Mouse (Mus musculus) MEL (cell line): ENCODE measurements at regions not wholly inside any gene's neighbourhood (a gene's known extent, or its start where the extent isn't known, plus 50 kb on each side); places are given as distances from the start of the nearest gene placed in this dataset.

Experiments
- DNase-seq: peaks from one replicate; pipeline ENCODE4 v3.0.0; 2011; ENCODE audit warnings: low read depth, low spot score
- H3K27ac ChIP-seq: 2 replicates; pipeline ENCODE4 v1.5.1; 2012; ENCODE audit warnings: low read depth, mild to moderate bottlenecking, control low read depth, low read length, moderate library complexity; ENCODE audit not compliant: control insufficient read depth
- H3K27me3 ChIP-seq, 2 experiments: fragments of 150-350 bp in 1 of 2; sonication (generic) in 1 of 2; 2 replicates each; pipeline ENCODE4 v1.6.1; 2012; ENCODE audit warnings: low read length in 2 of 2, mild to moderate bottlenecking in 2 of 2, improper control_type of control experiment in 1 of 2, moderate library complexity in 1 of 2; ENCODE audit not compliant: insufficient read depth in 2 of 2, control insufficient read depth in 1 of 2
- H3K36me3 ChIP-seq, 2 experiments: 2 replicates each; pipeline ENCODE4 v1.6.1; 2012 to 2014; ENCODE audit warnings: low read length in 2 of 2, improper control_type of control experiment in 1 of 2, inconsistent platforms in 1 of 2, mild to moderate bottlenecking in 1 of 2; ENCODE audit not compliant: insufficient read depth in 2 of 2, control insufficient read depth in 1 of 2
- H3K4me1 ChIP-seq, 2 experiments: fragments of 150-350 bp in 1 of 2; sonication (generic) in 1 of 2; 2 replicates each; pipeline ENCODE4 v1.6.1; 2012; ENCODE audit warnings: low read length in 2 of 2, improper control_type of control experiment in 1 of 2, mild to moderate bottlenecking in 1 of 2; ENCODE audit not compliant: insufficient read depth in 2 of 2, control insufficient read depth in 1 of 2
- H3K4me3 ChIP-seq, 2 experiments: fragments of 150-350 bp in 1 of 2; sonication (generic) in 1 of 2; 2 replicates each; pipeline ENCODE4 v1.5.1; 2012; ENCODE audit warnings: low read depth in 2 of 2, low read length in 2 of 2, mild to moderate bottlenecking in 2 of 2, moderate library complexity in 2 of 2, control low read depth in 1 of 2, improper control_type of control experiment in 1 of 2; ENCODE audit not compliant: control insufficient read depth in 1 of 2, insufficient read depth in 1 of 2
- H3K79me2 ChIP-seq: 2 replicates; pipeline ENCODE4 v1.6.1; 2012; ENCODE audit warnings: mild to moderate bottlenecking, low read length, moderate library complexity; ENCODE audit not compliant: control insufficient read depth, poor library complexity, insufficient read depth
- H3K9ac ChIP-seq: 2 replicates; pipeline ENCODE4 v1.6.1; 2012; ENCODE audit warnings: low read depth, mild to moderate bottlenecking, control low read depth, low read length, moderate library complexity; ENCODE audit not compliant: control insufficient read depth, poor library complexity, severe bottlenecking
- H3K9me3 ChIP-seq: fragments of 150-350 bp; sonication (generic); replicated peaks from 2 replicates; pipeline ENCODE4 v1.6.1; 2012; ENCODE audit warnings: mild to moderate bottlenecking, low read length, improper control_type of control experiment, moderate library complexity; ENCODE audit not compliant: insufficient read depth
- BHLHE40 ChIP-seq: IDR thresholded peaks from 2 replicates; pipeline ENCODE4 v1.6.1; 2012; ENCODE audit warnings: low read depth, mild to moderate bottlenecking, inconsistent platforms, low read length, improper control_type of control experiment, borderline replicate concordance
- CHD1 ChIP-seq: IDR thresholded peaks from 2 replicates; pipeline ENCODE4 v1.6.1; 2012; ENCODE audit warnings: low read depth, mild to moderate bottlenecking, inconsistent platforms, low read length, improper control_type of control experiment
- CHD2 ChIP-seq: IDR thresholded peaks from 2 replicates; pipeline ENCODE4 v1.6.1; 2011; ENCODE audit warnings: low read length, improper control_type of control experiment
- CTCF ChIP-seq, 3 experiments: IDR thresholded peaks in 2 of 3; conservative IDR thresholded peaks in 1 of 3; 2 replicates each; pipeline ENCODE4 v1.5.1; 2011 to 2012; ENCODE audit warnings: low read length in 3 of 3, low read depth in 2 of 3, mild to moderate bottlenecking in 2 of 3, improper control_type of control experiment in 1 of 3, inconsistent platforms in 1 of 3, mixed read lengths in 1 of 3, moderate library complexity in 1 of 3; ENCODE audit not compliant: control insufficient read depth in 1 of 3, insufficient read depth in 1 of 3, poor library complexity in 1 of 3, severe bottlenecking in 1 of 3
- E2F4 ChIP-seq: IDR thresholded peaks from 2 replicates; pipeline ENCODE4 v1.6.1; 2011; ENCODE audit warnings: low read depth, low read length, improper control_type of control experiment, borderline replicate concordance
- ELF1 ChIP-seq: IDR thresholded peaks from 2 replicates; pipeline ENCODE4 v1.6.1; 2014; ENCODE audit warnings: low read depth, mild to moderate bottlenecking, inconsistent platforms, low read length, improper control_type of control experiment, moderate library complexity
- EP300 ChIP-seq, 2 experiments: IDR thresholded peaks; 2 replicates each; pipeline ENCODE4 v1.6.1; 2011; ENCODE audit warnings: improper control_type of control experiment in 2 of 2, low read length in 2 of 2, low read depth in 1 of 2, mild to moderate bottlenecking in 1 of 2
- GABPA ChIP-seq: IDR thresholded peaks from 2 replicates; pipeline ENCODE4 v1.6.1; 2012; ENCODE audit warnings: low read depth, mild to moderate bottlenecking, inconsistent platforms, low read length, improper control_type of control experiment, moderate library complexity
- GATA1 ChIP-seq: IDR thresholded peaks from 2 replicates; pipeline ENCODE4 v1.6.1; 2011; ENCODE audit warnings: low read depth, low read length, improper control_type of control experiment
- HCFC1 ChIP-seq: IDR thresholded peaks from 2 replicates; pipeline ENCODE4 v1.6.1; 2012; ENCODE audit warnings: low read depth, mild to moderate bottlenecking, inconsistent platforms, low read length, improper control_type of control experiment, moderate library complexity
- MAX ChIP-seq: IDR thresholded peaks from 2 replicates; pipeline ENCODE4 v1.6.1; 2011; ENCODE audit warnings: low read length, improper control_type of control experiment
- MAZ ChIP-seq: IDR thresholded peaks from 2 replicates; pipeline ENCODE4 v1.6.1; 2012; ENCODE audit warnings: low read depth, mild to moderate bottlenecking, inconsistent platforms, low read length, improper control_type of control experiment
- NRF1 ChIP-seq: IDR thresholded peaks from 2 replicates; pipeline ENCODE4 v1.6.1; 2014; ENCODE audit warnings: low read depth, mild to moderate bottlenecking, inconsistent platforms, low read length, improper control_type of control experiment, moderate library complexity; ENCODE audit not compliant: poor library complexity, insufficient read depth, severe bottlenecking
- POLR2AphosphoS2 ChIP-seq: IDR thresholded peaks from 2 replicates; pipeline ENCODE4 v1.6.1; 2011; ENCODE audit warnings: low read length, improper control_type of control experiment
- POLR2AphosphoS5 ChIP-seq: IDR thresholded peaks from 2 replicates; pipeline ENCODE4 v1.6.1; 2012; ENCODE audit warnings: low read depth, borderline replicate concordance, mild to moderate bottlenecking, inconsistent platforms, low read length, moderate library complexity, mixed read lengths
- RAD21 ChIP-seq: IDR thresholded peaks from 2 replicates; pipeline ENCODE4 v1.6.1; 2011; ENCODE audit warnings: mild to moderate bottlenecking, low read depth, low read length, improper control_type of control experiment
- RCOR1 ChIP-seq: IDR thresholded peaks from 2 replicates; pipeline ENCODE4 v1.6.1; 2012; ENCODE audit warnings: low read depth, mild to moderate bottlenecking, inconsistent platforms, low read length, improper control_type of control experiment
- SIN3A ChIP-seq: IDR thresholded peaks from 2 replicates; pipeline ENCODE4 v1.6.1; 2012; ENCODE audit warnings: low read length, improper control_type of control experiment, inconsistent platforms
- SMC3 ChIP-seq: IDR thresholded peaks from 2 replicates; pipeline ENCODE4 v1.6.1; 2011; ENCODE audit warnings: low read depth, low read length, improper control_type of control experiment
- TAL1 ChIP-seq: IDR thresholded peaks from 2 replicates; pipeline ENCODE4 v1.6.1; 2012; ENCODE audit warnings: mild to moderate bottlenecking, inconsistent platforms, low read length, moderate library complexity, mixed read lengths
- TCF12 ChIP-seq: IDR thresholded peaks from 2 replicates; pipeline ENCODE4 v1.6.1; 2014; ENCODE audit warnings: low read depth, mild to moderate bottlenecking, inconsistent platforms, low read length, improper control_type of control experiment, moderate library complexity
- UBTF ChIP-seq: IDR thresholded peaks from 2 replicates; pipeline ENCODE4 v1.6.1; 2012; ENCODE audit warnings: low read depth, mild to moderate bottlenecking, inconsistent platforms, low read length, improper control_type of control experiment, moderate library complexity, borderline replicate concordance; ENCODE audit not compliant: insufficient read depth
- USF1 ChIP-seq: IDR thresholded peaks from 2 replicates; pipeline ENCODE4 v1.6.1; 2014; ENCODE audit warnings: low read depth, mild to moderate bottlenecking, inconsistent platforms, low read length, improper control_type of control experiment, moderate library complexity
- USF2 ChIP-seq, 2 experiments: IDR thresholded peaks; 2 replicates each; pipeline ENCODE4 v1.6.1; 2011 to 2012; ENCODE audit warnings: improper control_type of control experiment in 2 of 2, low read length in 2 of 2, borderline replicate concordance in 1 of 2, inconsistent platforms in 1 of 2, low read depth in 1 of 2, mild to moderate bottlenecking in 1 of 2; ENCODE audit not compliant: insufficient read depth in 1 of 2
- ZC3H11A ChIP-seq: IDR thresholded peaks from 2 replicates; pipeline ENCODE4 v1.6.1; 2012; ENCODE audit warnings: low read depth, mild to moderate bottlenecking, inconsistent platforms, low read length, improper control_type of control experiment
- ZMIZ1 ChIP-seq: IDR thresholded peaks from 2 replicates; pipeline ENCODE4 v1.6.1; 2012; ENCODE audit warnings: low read depth, mild to moderate bottlenecking, inconsistent platforms, low read length, improper control_type of control experiment, moderate library complexity
- ZNF384 ChIP-seq: IDR thresholded peaks from 2 replicates; pipeline ENCODE4 v1.6.1; 2012; ENCODE audit warnings: low read depth, mild to moderate bottlenecking, inconsistent platforms, low read length, improper control_type of control experiment

- Histone ChIP-seq H3K27ac (no peak overlapping the region), H3K79me2 (no peaks in the 10 kb centered on the region), H3K36me3 (no peaks in the 10 kb centered on the region), H3K4me1 (no peaks in the 10 kb centered on the region), H3K9ac (no peak overlapping the region), H3K4me3 (no peak overlapping the region), H3K9me3 (no peaks in the 10 kb centered on the region), H3K27me3 (no peaks in the 10 kb centered on the region)
- no peak for TF ChIP-seq ZC3H11A
- no peak for TF ChIP-seq SMC3
- TF ChIP-seq ELF1, result no peak
- no peak for TF ChIP-seq POLR2AphosphoS5
- TF ChIP-seq ZMIZ1, result no peak
- no peak for DNase-seq
Observed at GRCm38 (mm10) chr7:37204800-37205199, 506.9 kb downstream of the Tshz3 start.

DNA sequence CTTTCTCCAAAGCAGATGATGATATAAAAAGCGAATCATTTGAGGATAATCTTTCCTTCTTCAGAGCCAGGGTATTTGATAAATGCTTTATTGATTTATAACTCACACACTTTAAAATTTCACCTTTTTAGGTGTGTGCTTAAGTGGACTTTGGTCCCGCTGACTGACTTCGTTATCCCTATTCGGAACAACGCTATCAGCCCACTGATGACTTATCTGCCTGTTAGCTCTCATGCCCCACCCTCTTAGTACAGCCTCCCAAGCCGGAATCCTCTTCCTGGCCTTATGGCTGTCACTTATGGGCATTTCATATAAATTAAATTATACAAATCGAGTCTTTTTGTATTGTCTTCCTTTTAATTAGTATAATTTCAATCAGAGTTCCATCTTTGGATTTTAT, 510.4 kb downstream of the Tshz3 start:
- Histone ChIP-seq H3K4me1 (no peaks in the 10 kb centered on the region), H3K79me2 (no peaks in the 10 kb centered on the region), H3K9me3 (no peaks in the 10 kb centered on the region), H3K27ac (no peak overlapping the region), H3K9ac (no peak overlapping the region), H3K27me3 (no peaks in the 10 kb centered on the region), H3K4me3 (no peak overlapping the region), H3K36me3 (no peaks in the 10 kb centered on the region)
- no peak for DNase-seq
- no peak for TF ChIP-seq CHD2
- TF ChIP-seq SIN3A, result no peak
- TF ChIP-seq CTCF (IDR thresholded peaks at IDR 0.05 in 2 of 3, conservative IDR thresholded peaks at IDR 0.05 in 1 of 3; ENCODE audit: control insufficient read depth in 1 of 3, insufficient read depth in 1 of 3, low read depth in 2 of 3, low read length in 3 of 3, poor library complexity in 1 of 3, severe bottlenecking in 1 of 3), result no peak
- TF ChIP-seq POLR2AphosphoS2, result no peak
- no peak for TF ChIP-seq SMC3
- no peak for TF ChIP-seq MAZ
- TF ChIP-seq RCOR1, result no peak
- no peak for TF ChIP-seq MAX
- no peak for TF ChIP-seq GABPA
- TF ChIP-seq ZC3H11A, result no peak
- TF ChIP-seq HCFC1, result no peak
- no peak for TF ChIP-seq GATA1
- TF ChIP-seq ZNF384, result no peak
- no peak for TF ChIP-seq TAL1

DNA sequence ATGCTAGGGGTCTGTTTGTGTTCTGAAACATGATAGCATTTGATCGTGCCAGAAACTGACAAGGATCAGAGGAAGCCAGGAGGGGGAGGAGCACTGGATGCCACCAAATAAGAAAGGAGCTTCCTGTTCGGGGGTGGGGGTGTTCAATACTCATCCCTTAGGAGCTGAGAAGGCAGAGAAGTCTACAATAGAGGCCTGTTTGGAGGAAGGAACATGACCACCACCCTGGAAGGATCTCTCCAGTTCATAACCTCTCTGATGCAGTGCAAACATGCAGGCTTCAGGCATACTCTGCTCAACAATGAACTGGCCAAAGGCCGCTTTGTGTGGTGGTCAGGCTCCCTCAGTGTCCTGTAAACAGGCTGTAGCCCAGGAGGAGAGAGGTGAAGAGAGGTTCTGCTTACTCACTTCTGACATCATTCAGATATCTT, 515.8 kb downstream of the Tshz3 start:
- H3K9me3 ChIP-seq, result no peaks in the 10 kb centered on the region
- no peaks in the 10 kb centered on the region for H3K27me3 ChIP-seq
- H3K79me2 ChIP-seq, result no peaks in the 10 kb centered on the region
- H3K9ac ChIP-seq, result no peak overlapping the region
- DNase-seq, result no peak
- no peaks in the 10 kb centered on the region for H3K4me1 ChIP-seq
- no peaks in the 10 kb centered on the region for H3K36me3 ChIP-seq
- H3K4me3 ChIP-seq, result no peak overlapping the region
- no peak overlapping the region for H3K27ac ChIP-seq
- TF ChIP-seq UBTF (no peak), CTCF (IDR thresholded peaks at IDR 0.05 in 2 of 3, conservative IDR thresholded peaks at IDR 0.05 in 1 of 3; ENCODE audit: control insufficient read depth in 1 of 3, insufficient read depth in 1 of 3, low read depth in 2 of 3, low read length in 3 of 3, poor library complexity in 1 of 3, severe bottlenecking in 1 of 3) (no peak), ELF1 (no peak), USF1 (no peak), NRF1 (no peak), RAD21 (no peak), BHLHE40 (no peak), POLR2AphosphoS2 (no peak), TCF12 (no peak), E2F4 (no peak), EP300 (IDR thresholded peaks at IDR 0.05; ENCODE audit: low read depth in 1 of 2, low read length in 2 of 2) (no peak), USF2 (IDR thresholded peaks at IDR 0.05; ENCODE audit: borderline replicate concordance in 1 of 2, insufficient read depth in 1 of 2, low read depth in 1 of 2, low read length in 2 of 2) (no peak), MAZ (no peak), CHD1 (no peak)
